Mouse (Mus musculus) forebrain, embryonic 11.5 days (tissue): ENCODE results near the gene 3110082J24Rik. TPM values are rescaled to one million over a fixed set of nuclear protein-coding genes. Genes with fewer than 3 reads are reported as not detected.

Experiments
- ATAC-seq: fragments of 200-750 bp; cut with Nextera tagmentation; replicated peaks from 2 replicates; pipeline ENCODE4 v1.8.0; 2017; ENCODE audit warnings: moderate TSS enrichment; ENCODE audit not compliant: low FRiP score
- DNase-seq: peaks from one replicate; pipeline ENCODE4 v3.0.0-alpha.2; 2017; ENCODE audit warnings: low spot score
- H3K27ac ChIP-seq: fragments of 300-500 bp; sonication (generic); 2 replicates; pipeline ENCODE4 v1.5.1; 2014; ENCODE audit warnings: low read depth, low read length
- H3K27me3 ChIP-seq: fragments of 300-500 bp; sonication (generic); 2 replicates; pipeline ENCODE4 v1.6.1; 2014; ENCODE audit warnings: mild to moderate bottlenecking, low read length, mixed read lengths; ENCODE audit not compliant: control insufficient read depth, insufficient read depth
- H3K36me3 ChIP-seq: fragments of 300-500 bp; sonication (generic); 2 replicates; pipeline ENCODE4 v1.6.1; 2014; ENCODE audit warnings: mild to moderate bottlenecking, low read length, moderate library complexity, mixed read lengths; ENCODE audit not compliant: control insufficient read depth, insufficient read depth
- H3K4me1 ChIP-seq: fragments of 300-500 bp; sonication (generic); replicated peaks from 2 replicates; pipeline ENCODE4 v1.6.1; 2014; ENCODE audit warnings: low read length, mixed read lengths; ENCODE audit not compliant: control insufficient read depth, insufficient read depth
- H3K4me2 ChIP-seq: fragments of 300-500 bp; sonication (generic); 2 replicates; pipeline ENCODE4 v1.6.1; 2014; ENCODE audit warnings: low read depth, mild to moderate bottlenecking, low read length, moderate library complexity, mixed read lengths; ENCODE audit not compliant: severe bottlenecking
- H3K4me3 ChIP-seq: fragments of 300-500 bp; sonication (generic); 2 replicates; pipeline ENCODE4 v1.5.1; 2014; ENCODE audit warnings: low read depth, low read length
- H3K9ac ChIP-seq: fragments of 300-500 bp; sonication (generic); 2 replicates; pipeline ENCODE4 v1.6.1; 2014; ENCODE audit warnings: low read length
- H3K9me3 ChIP-seq: fragments of 300-500 bp; sonication (generic); 2 replicates; pipeline ENCODE4 v1.6.1; 2016; ENCODE audit warnings: low read length, mixed read lengths; ENCODE audit not compliant: control insufficient read depth
- WGBS: fragments of 180-500 bp; shearing (Covaris S2); extraction: QIAGEN DNeasy Blood & Tissue Kit; methylation state at CpG from one replicate; pipeline ENCODE4 v1.1.7; 2014; 5-methylcytosine and 5-hydroxymethylcytosine counted together
- polyA plus RNA-seq: library from polyadenylated mRNA; unstranded; fragments of >200 nt; fragmentation: Nextera tagmentation; extraction: Ambion mirVana; gene quantifications from 2 replicates; pipeline ENCODE4 v1.2.1, GENCODE M21; 2014

Gene 3110082J24Rik
- polyA plus RNA-seq, 1 experiment from 2014 or later, result 4.7 TPM

GRCm38 (mm10) chr5:30125587-30125986, 19.7 kb upstream of the 3110082J24Rik start:
- no peaks in the 10 kb centered on the region for H3K9me3 ChIP-seq
- no peak overlapping the region for H3K27ac ChIP-seq
- no peak overlapping the region for H3K4me2 ChIP-seq
- peaks cover 8% of the 10 kb centered on the region; the same call in 1 of the 2 replicates for H3K36me3 ChIP-seq
- no peaks in the 10 kb centered on the region for H3K4me1 ChIP-seq
- no peak overlapping the region for H3K9ac ChIP-seq
- H3K27me3 ChIP-seq, result no peaks in the 10 kb centered on the region
- no peak for ATAC-seq
- WGBS, result 49% methylated on average over 5 of the region's 5 CpGs
- no peak for DNase-seq
- no peak overlapping the region for H3K4me3 ChIP-seq

- DNase-seq (no peak), ATAC-seq (no peak)
- Histone ChIP-seq H3K4me2 (no peak overlapping the region), H3K9me3 (no peaks in the 10 kb centered on the region), H3K4me3 (no peak overlapping the region), H3K36me3 (peaks cover 10% of the 10 kb centered on the region; the same call in 1 of the 2 replicates), H3K27me3 (no peaks in the 10 kb centered on the region), H3K4me1 (no peaks in the 10 kb centered on the region), H3K27ac (no peak overlapping the region), H3K9ac (no peak overlapping the region)
- 96% methylated on average over 6 of the region's 6 CpGs for WGBS
Measured at GRCm38 (mm10) chr5:30122481-30122880, 16.6 kb upstream of the 3110082J24Rik start.

GRCm38 (mm10) chr5:30120106-30120505, 14.2 kb upstream of the 3110082J24Rik start:
- DNase-seq (peak; percentile 30), ATAC-seq (no peak)
- WGBS, result 87% methylated on average over 7 of the region's 7 CpGs

GRCm38 (mm10) chr5:30119163-30119562, 13.3 kb upstream of the 3110082J24Rik start:
- ATAC-seq, result no peak
- WGBS, result 85% methylated on average over 6 of the region's 6 CpGs
- no peak overlapping the region for H3K9ac ChIP-seq

More at GRCm38 (mm10) chr5:30120106-30120505, 14.2 kb upstream of the 3110082J24Rik start:
- Histone ChIP-seq H3K4me2 (no peak overlapping the region), H3K9me3 (no peaks in the 10 kb centered on the region), H3K27me3 (peaks cover under 1% of the 10 kb centered on the region; the same call in 1 of the 2 replicates), H3K27ac (no peak overlapping the region), H3K36me3 (peaks cover 10% of the 10 kb centered on the region; the same call in 1 of the 2 replicates), H3K4me3 (no peak overlapping the region), H3K4me1 (no peaks in the 10 kb centered on the region), H3K9ac (no peak overlapping the region)

GRCm38 (mm10) chr5:30118018-30118417, 12.1 kb upstream of the 3110082J24Rik start:
- Histone ChIP-seq H3K4me3 (no peak overlapping the region), H3K4me1 (peaks cover 10% of the 10 kb centered on the region), H3K27ac (no peak overlapping the region), H3K36me3 (peaks cover 3% of the 10 kb centered on the region; the same call in 1 of the 2 replicates), H3K27me3 (peaks cover 13% of the 10 kb centered on the region), H3K9ac (no peak overlapping the region), H3K4me2 (no peak overlapping the region), H3K9me3 (no peaks in the 10 kb centered on the region)
- no peak for ATAC-seq
- 90% methylated on average over 1 of the region's 1 CpGs for WGBS
- DNase-seq, result peak; percentile 27

More at GRCm38 (mm10) chr5:30119163-30119562, 13.3 kb upstream of the 3110082J24Rik start:
- Histone ChIP-seq H3K4me3 (no peak overlapping the region), H3K36me3 (peaks cover 8% of the 10 kb centered on the region; the same call in 1 of the 2 replicates), H3K4me2 (no peak overlapping the region), H3K9me3 (no peaks in the 10 kb centered on the region), H3K27ac (no peak overlapping the region), H3K4me1 (peaks cover 5% of the 10 kb centered on the region), H3K27me3 (peaks cover 5% of the 10 kb centered on the region; the same call in 1 of the 2 replicates)
- peak; percentile 39 for DNase-seq

- Histone ChIP-seq H3K4me3 (no peak overlapping the region), H3K9ac (no peak overlapping the region), H3K27me3 (peaks cover 22% of the 10 kb centered on the region), H3K36me3 (peaks cover 3% of the 10 kb centered on the region; the same call in 1 of the 2 replicates), H3K4me2 (no peak overlapping the region), H3K27ac (no peak overlapping the region), H3K4me1 (peaks cover 19% of the 10 kb centered on the region), H3K9me3 (no peaks in the 10 kb centered on the region)
- no peak for ATAC-seq
- 26% methylated on average over 10 of the region's 10 CpGs for WGBS
- no peak for DNase-seq
Measured at GRCm38 (mm10) chr5:30115718-30116117, 9.8 kb upstream of the 3110082J24Rik start.

- peak overlapping the region; percentile 45 for H3K4me3 ChIP-seq
- H3K27ac ChIP-seq, result no peak overlapping the region
- peaks cover 22% of the 10 kb centered on the region for H3K27me3 ChIP-seq
- peak overlapping the region; percentile 55; the same call in 1 of the 2 replicates for H3K9ac ChIP-seq
- H3K9me3 ChIP-seq, result no peaks in the 10 kb centered on the region
- peaks cover 3% of the 10 kb centered on the region; the same call in 1 of the 2 replicates for H3K36me3 ChIP-seq
- DNase-seq, result no peak
- ATAC-seq, result no peak
- WGBS, result 2% methylated on average over 28 of the region's 28 CpGs
- H3K4me2 ChIP-seq, result peak overlapping the region; percentile 86
- H3K4me1 ChIP-seq, result peaks cover 28% of the 10 kb centered on the region
Measured at GRCm38 (mm10) chr5:30114761-30115140, 8.9 kb upstream of the 3110082J24Rik start.

- peak overlapping the region; percentile 86 for H3K4me2 ChIP-seq
- peak; percentile 76 for ATAC-seq
- H3K9me3 ChIP-seq, result no peaks in the 10 kb centered on the region
- H3K27me3 ChIP-seq, result peaks cover 22% of the 10 kb centered on the region
- H3K36me3 ChIP-seq, result peaks cover 3% of the 10 kb centered on the region; the same call in 1 of the 2 replicates
- H3K9ac ChIP-seq, result peak overlapping the region; percentile 55
- H3K4me3 ChIP-seq, result peak overlapping the region; percentile 45
- H3K27ac ChIP-seq, result no peak overlapping the region
- 1% methylated on average over 87 of the region's 103 CpGs for WGBS
- H3K4me1 ChIP-seq, result peaks cover 30% of the 10 kb centered on the region
- peak; percentile 93 for DNase-seq
Measured at GRCm38 (mm10) chr5:30113881-30114760, 8.2 kb upstream of the 3110082J24Rik start.
